Mouse (Mus musculus) ES-Bruce4 (cell line): Measurements from ENCODE around the gene Rnf187.

Experiments used
- CTCF ChIP-seq: IDR thresholded peaks from one replicate; pipeline ENCODE4 v1.8.1; 2011; ENCODE audit warnings: low read depth, low read length
- EP300 ChIP-seq: IDR thresholded peaks from 2 replicates; pipeline ENCODE4 v1.6.1; 2011; ENCODE audit warnings: low read depth, low read length; ENCODE audit not compliant: insufficient read depth
- POLR2A ChIP-seq: IDR thresholded peaks from one replicate; pipeline ENCODE4 v1.8.1; 2011; ENCODE audit warnings: low read length; ENCODE audit not compliant: insufficient read depth

- no peak for TF ChIP-seq CTCF
- no peak for TF ChIP-seq POLR2A
- no peak for TF ChIP-seq EP300
These were observed 9.7 kb downstream of the Rnf187 start for GRCm38 (mm10) chr11:58929055-58929454.
